Mouse (Mus musculus) urinary bladder, postnatal 10 days (tissue): ENCODE measurements around the gene Olfr110.
"Not testable (repeated sequence)": the region's sequence is repeated elsewhere in the genome, so short reads cannot be mapped to it uniquely, and the experiment has no call there.

Source experiments
- DNase-seq: peaks from one replicate; pipeline ENCODE4 v3.0.0; 2022; ENCODE audit warnings: low spot score

Olfr110 gene

DNA sequence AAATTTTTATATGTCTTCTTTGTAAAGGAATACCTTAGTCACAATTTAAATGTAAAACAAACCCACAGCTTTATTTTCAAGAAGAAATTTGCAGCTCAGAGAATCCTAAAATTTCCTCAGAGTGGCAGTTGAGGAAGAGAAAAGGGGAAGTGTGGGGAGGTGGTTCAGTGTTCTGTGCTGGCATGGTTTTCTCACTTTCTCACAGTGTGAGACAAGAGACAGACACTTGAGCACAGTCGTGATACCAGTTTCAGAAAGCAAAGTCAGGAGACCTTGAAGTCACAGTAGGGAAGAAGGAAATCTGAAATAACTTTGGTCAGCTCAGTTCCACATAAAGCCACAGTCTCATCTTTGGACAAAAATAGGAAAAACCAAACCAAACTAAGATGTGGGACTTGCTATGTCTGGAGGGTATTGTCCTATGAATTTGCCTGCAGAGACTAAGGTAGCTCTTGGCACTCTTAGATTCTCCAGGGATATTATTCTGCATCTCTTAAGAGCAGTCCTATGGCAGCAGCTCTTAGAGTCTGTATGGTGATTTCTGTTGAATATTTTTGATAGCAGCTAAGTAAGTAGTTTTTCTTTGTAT is at the start of gene Olfr110:
Gene Olfr110, plus strand, starts transcription at position 539 of the 589 bp plus-strand sequence.
- DNase-seq: no peak

DNA sequence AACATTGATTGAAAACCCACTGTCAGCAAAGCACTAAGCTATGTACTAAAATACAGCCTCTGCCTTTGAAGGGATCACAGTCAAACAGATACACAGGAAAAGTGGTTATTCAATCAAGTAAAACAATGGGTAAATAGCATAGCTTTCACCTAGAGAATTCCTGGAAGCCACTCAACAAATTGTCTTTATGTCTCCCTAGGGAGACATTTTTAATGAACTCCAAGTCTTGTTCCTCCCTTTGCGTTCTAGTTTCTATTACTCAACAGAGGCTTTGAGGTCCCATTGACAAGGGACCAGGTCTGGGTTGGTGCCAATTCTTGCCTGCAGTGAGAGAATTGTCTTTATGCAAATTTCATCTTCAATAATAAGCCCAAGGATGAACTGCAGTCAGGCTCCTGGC is 47.1 kb upstream of the Olfr110 start, which contains the start of gene Olfr108:
Gene Olfr108, plus strand, starts transcription at position 301 of the 400 bp plus-strand sequence.
- no peak for DNase-seq

DNA sequence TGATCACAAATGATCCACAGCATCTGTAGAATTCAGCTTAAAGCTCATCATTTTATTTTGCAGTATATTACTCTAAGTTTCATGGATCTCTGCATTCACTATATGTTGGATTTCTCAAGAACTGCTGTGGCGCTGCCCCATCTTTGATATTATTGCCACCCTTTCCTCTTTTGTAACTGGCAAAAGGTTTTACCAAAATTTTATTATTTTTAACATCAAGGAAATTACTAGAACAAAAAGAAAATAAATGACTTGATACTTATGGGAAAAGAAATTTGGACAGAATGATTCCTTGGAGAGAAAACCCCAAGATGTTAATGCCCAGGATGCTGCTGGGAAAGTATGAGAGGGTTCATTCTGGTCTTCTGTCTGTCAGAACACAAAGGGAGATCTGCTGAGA is 33.7 kb upstream of the Olfr110 start, which contains the start of gene Olfr109:
Gene Olfr109, plus strand, starts transcription at position 301 of the 400 bp plus-strand sequence.
- no peak for DNase-seq

DNA sequence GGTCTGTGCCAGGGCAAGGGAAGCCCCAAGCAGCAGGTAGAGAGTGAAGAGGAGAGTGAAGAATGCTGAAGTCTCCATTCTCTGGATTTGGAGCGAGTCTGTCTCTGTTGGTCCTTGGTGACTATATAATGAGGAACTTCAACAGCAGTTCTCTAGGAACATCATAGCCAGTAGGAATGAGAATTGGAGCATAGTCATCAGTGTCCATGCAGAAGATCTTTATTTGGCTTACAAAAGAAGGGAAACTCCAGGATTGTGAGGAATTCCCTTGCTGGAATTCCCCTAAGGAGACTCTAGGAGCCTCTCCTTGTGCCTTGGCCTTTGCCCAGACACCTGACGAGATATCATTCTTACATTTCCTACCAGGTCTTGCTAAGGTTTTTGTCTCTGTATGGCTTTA is 8.8 kb upstream of the Olfr110 start, which contains the start of gene H2-M2:
Gene H2-M2, minus strand, starts transcription at position 101 of the 400 bp plus-strand sequence.
- DNase-seq: no peak

DNA sequence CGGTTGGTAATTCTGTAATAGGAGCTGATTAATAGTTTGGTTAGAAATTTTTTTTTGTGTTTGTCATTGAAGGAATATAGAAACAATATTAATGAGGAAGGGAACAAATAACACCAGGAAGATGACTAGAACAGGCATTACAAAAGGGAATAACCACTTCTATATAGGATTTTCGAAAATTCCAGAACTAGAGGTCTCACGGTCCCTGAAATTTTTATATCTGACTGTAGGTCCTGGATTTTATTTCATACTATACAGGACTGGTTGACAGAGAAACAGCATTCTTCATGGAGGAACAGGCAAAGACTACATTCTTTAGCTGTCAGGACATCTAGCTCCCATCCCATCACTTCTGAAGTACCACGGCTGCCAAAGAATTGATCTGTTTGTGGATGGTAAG is 15.5 kb downstream of the Olfr110 start, which contains the start of gene Olfr111:
Gene Olfr111, plus strand, starts transcription at position 301 of the 400 bp plus-strand sequence.
- no peak for DNase-seq

DNA sequence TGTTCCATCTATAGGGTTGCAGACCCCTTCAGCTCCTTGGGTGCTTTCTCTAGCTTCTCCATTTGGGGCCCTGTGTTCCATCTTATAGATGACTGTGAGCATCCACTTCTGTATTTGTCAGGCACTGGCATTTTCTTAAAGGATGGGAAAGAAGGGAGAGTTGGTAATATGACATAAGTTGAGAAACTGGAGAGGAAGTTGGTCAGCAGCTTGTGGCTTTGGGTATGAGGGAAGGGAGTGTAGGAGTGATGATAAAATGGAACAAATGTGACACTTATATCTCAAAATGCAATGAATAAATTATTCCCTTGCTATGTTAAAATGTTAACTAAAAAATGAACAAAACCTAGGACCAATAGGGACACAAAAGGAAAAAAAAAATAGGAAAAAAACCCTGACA is 32.3 kb downstream of the Olfr110 start:
- DNase-seq: not testable (repeated sequence)

DNA sequence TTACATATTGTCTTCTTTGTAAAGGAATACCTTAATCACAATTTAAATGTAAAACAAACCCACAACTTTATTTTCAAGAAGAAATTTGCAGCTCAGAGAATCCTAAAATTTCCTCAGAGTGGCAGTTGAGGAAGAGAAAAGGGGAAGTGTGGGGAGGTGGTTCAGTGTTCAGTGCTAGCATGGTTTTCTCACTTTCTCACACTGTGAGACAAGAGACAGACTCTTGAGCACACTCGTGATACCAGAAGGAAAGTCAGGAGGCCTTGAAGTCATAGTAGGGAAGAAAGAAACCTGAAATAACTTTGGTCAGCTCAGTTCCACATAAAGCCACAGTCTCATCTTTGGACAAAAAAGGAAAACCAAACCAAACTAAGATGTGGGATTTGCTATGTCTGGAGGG is 33.2 kb downstream of the Olfr110 start:
- not testable (repeated sequence) for DNase-seq

DNA sequence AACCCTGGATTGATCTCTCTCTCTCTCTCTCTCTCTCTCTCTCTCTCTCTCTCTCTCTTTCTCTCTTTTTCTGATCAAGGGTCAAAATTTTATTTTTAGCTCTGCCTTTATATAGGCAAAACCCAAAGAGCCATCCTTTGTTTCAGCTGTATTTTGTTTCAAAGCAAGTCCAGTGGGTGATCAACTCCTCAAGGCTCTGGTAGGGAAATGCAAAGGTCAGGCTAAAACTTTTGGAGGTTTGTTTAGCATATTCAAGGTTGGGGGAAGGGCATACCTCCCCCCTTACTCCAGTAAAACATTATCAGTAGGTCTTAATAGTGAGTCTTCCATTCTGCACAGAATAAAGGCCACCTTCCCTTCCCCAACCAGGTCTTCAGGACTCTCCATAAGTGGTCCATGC is 42.9 kb downstream of the Olfr110 start:
- DNase-seq: no peak

DNA sequence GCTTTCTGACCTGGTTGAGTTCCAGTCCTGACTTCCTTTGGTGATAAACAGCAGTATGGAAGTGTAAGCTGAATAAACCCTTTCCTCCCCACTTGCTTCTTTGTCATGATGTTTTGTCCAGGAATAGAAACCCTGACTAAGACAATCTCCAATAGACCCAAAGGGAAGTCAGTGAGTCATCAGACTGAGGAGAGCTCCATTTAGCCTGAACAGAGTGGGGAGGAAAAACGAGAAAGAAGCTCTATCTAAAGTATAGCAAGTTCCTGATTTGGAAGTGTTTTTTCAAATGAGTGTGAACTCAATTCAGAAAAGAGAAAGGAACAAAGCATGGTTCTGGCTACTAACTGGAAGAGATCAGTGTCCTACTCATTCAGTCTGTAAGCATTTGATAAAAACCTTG is 46.1 kb downstream of the Olfr110 start:
- DNase-seq: not testable (repeated sequence)

DNA sequence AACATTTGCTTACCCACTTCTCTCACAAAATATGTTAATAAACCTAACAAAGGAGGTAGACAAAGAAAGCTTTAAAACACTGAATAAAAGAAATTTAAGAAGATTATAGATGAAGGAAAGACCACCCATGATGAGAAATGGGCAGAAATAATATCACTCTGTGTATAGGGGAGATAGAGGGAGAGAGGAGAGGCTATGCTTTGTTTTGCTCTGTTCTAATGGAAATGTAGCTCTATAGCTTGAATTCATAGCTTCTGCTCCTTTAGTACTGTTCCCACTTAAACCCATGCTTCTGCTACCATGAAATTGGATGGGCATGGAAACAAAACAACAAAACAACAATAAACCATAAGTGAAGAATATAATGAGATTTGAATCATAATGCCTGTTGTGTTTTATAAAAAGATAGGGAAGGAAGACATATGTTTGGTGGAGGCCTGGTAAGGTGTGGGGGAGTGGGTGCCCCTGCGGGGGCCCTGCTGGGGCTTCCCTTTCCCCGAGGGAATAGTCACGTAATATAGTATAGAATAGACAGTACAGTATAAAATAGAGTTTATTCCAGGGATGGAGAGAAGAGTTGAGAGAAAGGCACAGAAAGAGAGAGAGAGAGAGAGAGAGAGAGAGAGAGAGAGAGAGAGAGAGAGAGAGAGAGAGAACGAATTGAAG is 49.3 kb downstream of the Olfr110 start:
- no peak for DNase-seq

DNA sequence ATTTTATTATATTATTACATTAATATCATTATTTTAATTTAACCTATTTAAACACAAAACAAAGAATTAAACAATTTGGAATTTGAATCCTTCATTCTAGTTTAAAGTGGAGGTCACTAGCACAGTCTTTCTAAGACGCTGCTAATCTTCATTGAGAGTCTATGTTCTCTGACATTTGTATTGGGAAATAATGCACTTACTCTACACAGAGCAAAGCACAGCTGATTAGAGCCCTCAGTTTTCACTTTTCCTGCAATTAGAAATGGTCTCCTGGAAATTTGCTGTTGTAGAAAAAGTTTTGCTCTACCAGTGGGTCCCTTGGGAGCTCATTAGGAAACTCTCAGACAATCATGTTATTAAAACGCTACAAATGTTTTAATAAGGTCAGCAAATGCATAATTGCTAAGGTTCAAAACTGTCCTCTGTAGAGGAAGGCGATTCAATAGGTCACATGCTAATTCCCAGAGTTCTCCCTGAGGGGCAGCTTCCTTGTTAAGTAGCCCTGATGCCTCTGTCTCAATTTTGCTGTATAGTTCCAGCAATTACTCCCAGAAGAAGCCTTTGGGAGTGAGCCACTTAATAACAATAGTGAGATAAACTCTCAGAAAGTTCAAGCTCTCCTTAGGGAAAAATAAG is 51.6 kb downstream of the Olfr110 start:
- DNase-seq: no peak
